Mouse (Mus musculus) telencephalon, adult 2 months (tissue): Measurements from ENCODE around the gene Wfikkn1.
"Not testable (repeated sequence)": the region's sequence is repeated elsewhere in the genome, so short reads cannot be mapped to it uniquely, and the experiment has no call there.

ENCODE experiments used
- DNase-seq: peaks from one replicate; pipeline ENCODE4 v3.0.0-alpha.2; 2011; ENCODE audit warnings: low read depth, low spot score

Gene Wfikkn1

DNA sequence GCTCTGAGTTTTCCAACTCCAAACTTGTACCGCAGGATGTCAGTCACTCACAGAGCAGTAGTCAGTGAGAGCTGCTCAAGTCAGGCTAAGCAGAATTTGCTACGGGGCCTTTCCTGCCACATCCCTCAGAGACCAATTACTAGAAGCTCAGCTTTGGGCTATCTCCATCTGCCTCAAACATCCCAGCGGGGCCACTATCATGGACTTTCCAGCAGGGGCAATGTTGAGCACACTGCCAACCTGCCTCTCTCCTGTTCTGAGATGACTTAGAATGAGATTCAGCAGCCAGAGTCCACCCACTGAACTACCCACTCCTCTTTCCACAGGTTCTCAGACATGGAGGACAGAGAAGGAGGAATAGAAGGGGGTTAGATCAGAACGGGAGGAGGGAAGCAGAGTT lies 5.0 kb upstream of the Wfikkn1 start:
- no peak for DNase-seq

DNA sequence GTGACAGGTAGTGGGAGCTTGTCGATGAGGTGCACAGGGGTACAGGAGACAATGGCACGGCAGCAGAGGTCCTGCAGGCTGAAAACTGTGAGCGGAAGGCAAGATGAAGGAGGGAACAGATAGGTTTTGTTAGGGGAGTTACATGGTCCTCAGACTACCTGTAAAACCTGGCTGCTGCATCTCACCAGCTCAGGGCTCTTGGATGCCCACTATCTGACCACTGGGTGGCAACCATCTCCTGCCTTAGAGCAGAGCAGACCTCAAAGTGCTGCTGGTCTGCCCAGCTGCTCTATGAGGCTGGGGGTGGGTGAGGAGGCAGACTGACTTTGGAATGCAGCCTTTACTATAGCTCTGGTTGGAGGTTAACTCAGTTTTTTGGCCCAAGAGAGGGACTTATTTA lies 3.2 kb upstream of the Wfikkn1 start:
- DNase-seq: no peak

DNA sequence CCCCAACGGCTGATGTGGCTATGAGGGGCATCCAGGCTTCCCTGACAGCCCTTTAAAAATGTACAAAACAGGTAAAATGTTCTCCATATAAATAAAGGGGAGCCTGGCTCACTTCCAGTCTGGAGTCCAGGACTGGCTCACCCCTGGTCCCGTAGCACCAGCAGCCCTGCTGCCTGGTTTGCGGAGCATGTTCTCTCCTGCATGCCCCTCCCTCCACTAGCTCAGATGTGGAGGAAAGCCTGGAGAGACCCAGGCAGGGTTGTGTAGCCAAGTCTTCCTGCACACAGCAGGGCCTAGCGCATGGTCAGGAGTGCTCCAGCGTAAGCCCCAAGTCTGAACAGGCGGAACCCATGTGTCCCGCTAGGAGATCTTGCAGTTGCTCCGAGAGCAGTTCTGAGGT lies 2.6 kb upstream of the Wfikkn1 start:
- DNase-seq: no peak

DNA sequence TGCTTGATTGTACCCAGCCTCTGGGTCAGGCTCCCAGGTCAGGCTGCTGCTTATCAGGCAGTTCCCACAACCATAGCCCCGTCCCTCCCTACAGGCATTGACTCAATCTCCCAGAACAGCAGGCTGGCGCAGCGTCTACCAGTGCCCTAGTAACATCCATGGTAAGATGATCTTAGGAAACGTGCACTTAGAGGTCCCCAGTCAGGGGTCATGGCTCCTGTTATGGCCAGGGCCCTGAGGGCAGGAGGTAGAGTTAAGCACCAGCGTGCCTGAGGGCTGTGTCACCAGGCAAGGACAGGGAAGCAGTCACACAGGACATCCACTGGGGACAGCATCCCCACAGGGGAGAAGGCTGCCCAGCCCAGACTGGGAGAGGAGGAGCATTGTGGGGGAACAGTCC lies 1.6 kb upstream of the Wfikkn1 start:
- DNase-seq: no peak

DNA sequence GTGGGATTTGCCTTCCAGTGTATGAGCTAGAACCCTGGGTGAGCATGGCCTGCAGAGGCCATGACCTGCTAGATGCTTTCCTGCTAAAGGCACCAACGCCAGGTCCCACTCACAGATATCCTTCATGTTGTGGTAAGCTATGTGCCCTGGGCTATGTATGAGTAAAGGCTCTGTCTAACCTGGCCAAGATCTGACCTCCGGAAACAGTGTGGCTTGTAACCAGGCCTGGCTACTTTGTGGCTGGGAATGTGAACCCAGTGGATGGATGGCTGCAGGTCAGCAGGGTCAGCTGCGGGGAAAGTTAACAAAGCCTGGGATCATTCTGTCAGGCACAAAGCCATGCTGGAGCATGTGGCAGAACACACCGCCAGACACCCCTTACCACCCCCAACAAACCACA lies 1.0 kb upstream of the Wfikkn1 start:
- no peak for DNase-seq

DNA sequence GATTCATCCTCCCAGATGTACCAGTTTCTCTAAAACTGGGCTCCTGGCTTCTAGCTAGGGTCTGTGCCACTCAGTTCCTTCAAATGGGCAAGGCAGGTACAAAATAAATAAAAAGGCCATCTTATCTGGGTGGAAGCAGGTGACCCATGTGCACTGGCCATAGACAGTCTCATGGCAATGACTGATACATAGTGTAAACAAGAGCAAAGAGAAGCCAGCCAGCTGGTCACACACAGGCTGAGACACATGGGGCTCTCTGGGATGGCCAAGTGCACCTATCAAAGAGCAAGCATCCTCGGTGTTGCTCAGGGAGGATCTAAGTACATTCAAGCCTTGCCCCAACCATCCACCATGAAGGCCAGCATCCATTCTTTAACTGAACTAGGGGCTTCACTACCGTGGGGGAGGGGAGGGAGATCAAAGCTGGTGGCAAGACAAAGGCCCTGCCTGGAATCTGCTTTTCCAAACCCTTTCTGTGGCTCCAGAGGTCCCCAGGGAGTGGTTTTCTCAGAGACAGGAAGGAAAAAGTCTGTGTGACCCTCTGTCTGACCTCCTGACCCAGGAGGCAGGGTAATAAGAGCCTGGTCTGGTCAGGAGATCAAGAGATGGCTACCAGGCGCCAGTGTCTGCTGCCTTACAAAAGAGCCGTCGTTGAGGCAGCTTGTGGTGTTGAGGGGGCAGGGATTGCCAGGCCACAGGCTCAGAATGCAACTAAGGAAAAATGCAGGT lies 419 bp upstream of the Wfikkn1 start:
- DNase-seq: no peak

DNA sequence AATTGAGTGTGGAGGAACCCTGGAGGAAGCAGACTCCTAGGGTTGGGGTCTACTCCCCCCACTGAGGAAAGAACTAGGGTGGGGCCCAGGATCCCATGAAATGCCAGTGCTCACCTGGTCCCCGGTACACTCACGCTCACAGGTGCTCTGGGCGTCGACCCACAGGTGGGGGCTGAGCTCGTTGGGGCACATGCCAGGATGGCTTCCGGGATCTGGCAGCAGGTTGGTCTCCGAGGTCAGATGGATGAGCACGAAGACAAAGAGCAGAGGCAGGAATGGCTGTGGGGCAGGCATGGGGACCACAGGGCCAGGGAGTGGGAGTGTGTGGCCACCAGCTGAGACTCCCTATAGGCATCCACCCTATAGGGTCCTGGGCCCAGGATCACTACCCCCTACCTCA lies 908 bp downstream of the Wfikkn1 start:
- DNase-seq: no peak

DNA sequence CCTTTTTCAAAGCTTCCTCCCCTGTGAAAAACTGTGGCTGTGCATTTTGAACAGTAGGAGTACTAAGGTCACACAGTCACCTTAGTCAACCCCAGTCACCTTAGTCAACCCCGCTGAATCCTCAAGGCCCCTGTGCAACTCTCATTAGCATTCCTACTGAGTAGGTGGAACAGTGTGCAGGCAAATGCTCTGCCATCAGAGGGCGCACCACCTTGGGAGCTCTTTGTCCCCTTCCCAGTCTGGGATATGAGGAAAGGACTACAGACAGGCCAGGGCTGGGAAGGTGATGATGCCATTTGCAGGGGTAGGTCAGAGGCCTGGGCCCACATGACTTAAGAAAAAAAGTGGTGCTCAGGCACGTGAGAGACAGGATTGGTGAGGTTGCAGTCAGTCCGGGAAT lies 1.4 kb downstream of the Wfikkn1 start:
- no peak for DNase-seq

DNA sequence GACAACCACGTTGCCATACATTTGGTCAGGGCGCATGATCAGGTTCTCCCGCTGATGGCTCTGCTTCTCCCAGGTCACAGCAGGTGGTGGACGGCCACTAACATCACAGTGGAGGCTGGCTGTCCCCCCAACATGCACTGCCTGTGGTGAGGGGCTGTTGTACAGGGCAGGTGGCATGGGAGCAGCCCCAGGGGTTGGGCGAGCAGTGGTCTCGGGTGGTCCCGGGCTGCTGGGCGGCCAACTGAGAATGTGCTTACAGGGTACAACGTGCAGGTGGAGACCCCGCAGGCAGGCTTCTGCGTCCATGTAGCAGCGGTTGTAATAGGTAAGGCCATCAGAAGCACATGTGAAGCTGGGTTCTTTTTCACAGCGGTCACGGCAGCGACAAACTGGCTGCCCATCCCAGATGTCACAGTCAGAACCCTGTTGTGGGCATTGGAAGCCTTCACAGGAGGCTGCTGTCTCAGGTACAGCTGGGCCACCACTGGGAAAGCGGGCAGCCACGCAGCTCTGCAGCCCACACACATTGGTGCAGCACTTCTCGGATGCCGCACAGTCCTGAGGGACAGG lies 2.0 kb downstream of the Wfikkn1 start:
- no peak for DNase-seq

DNA sequence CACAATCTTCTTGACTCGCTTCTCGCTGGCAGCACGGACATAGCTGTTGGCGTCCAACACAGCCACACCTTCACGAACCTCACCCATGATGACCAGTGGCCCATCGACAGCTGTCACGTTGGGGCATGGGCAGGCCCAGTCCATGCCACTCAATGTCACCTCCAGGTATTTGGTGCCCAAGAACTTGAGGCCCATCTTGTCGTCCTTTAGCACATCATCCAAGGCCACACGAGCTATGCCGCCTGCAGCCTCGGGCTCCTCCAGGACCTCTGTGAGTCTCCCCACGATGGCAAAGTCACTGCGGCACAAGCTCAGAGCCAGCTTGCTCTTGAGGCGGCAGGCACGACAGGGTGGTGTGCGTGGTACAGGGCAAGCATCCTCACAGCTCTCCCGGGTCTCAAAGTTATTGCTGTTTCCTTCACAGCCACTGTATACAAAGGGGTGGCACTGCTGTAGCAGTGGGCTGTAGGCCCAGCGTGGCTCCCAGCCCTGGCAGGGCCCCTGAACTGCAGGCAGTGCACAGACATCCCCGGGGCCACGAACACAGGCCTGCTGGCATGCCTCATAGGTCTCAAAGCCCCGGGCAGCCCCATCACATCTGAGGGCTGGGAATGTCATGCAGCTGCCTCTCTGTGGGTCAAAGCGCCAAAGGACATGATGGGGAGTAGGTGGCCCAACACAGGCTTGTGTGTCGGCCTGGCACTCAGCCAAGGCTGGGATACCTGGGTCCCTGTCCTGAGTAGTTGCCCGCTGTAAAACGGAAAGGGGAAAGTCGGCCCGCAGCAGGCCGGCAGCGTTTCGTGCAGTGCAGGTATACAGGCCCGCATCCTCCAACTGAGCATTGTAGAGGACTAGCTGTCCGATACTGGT lies 2.7 kb downstream of the Wfikkn1 start:
- no peak for DNase-seq

DNA sequence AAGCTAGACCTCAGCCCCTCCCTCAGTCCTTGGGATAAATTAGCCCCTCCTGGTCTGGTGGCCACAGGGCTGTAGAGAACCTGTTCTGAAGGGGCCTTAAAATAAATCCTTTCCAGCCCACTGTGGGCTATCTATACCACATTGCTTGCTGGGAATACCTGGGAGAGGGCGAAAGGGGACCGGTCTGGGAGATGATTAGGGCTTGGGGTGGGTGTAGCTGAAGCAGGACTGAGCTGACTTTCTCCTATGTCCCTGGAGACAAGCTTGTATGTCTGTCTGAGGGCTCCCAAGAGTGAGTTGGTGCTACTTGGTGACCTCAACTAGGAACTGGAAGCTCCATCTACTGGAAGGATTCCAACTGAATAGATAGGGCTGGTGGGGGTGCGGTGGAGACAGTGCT lies 3.6 kb downstream of the Wfikkn1 start:
- no peak for DNase-seq

DNA sequence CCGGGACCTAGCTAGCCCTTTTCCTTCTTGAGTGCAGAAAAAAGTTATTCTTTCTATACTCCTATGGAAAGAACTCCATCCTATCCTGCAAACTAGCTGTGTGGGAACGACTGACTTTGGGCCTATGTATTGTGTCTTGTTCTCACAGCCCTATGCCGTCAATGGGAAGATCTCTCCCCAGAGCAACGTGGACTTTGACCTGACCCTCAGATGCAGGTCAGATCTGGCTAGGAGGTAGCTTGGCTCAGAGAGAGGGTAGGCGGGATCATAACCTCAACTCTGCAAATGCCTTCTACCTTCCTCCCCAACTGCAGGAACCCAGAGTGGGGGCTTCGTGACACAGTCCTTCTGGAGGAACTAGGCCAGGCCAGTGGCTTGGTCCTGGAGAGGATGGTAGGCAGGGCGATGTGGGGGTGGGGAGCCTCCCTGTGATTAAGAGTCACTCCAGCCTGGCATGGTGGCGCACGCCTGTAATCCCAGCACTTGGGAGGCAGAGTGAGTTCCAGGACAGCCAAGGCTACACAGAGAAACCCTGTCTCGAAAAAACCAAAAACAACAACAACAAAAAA lies 4.2 kb downstream of the Wfikkn1 start:
- no peak for DNase-seq

DNA sequence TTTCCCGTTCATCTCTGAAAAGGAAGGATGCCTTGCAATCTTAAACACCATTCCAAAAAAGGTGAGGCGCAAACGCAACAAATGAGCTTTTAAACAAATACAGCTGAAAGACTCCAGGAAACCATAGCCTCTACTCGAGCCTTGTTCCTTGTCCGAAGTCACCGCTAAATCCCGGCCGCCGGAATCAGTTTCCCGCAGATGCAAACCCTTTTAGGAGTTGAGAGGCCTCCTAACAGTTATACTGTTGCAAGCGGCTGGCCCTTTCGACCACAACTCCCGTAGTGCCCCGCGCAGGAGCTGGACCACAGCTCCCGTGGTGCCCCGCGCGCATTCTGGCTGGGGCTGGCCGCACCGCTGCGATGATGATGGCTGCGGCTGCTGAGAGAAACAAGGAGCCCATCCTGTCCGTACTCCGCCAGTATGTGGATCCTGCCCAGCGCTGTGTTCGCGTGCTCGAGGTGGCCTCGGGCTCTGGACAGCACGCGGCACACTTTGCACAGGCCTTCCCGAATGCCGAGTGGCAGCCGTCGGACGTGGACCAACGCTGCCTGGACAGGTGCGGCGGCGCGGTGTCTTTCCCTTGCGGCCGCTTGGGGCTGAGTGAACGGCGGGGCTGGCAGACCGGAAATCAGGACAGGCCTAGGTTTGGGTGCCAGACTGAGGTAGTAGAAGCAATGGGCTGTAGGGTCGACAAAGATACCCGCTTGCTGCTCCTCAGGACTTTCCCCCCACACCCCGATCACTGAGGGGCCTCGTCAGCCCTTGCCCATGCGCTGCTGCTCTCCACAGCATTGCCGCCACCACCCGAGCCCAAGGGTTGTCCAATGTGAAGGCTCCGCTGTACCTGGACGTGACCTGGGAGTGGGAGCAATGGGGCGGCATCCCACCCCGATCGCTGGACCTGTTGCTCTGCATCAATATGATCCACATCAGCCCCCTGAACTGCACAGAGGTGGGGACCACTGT lies 5.2 kb downstream of the Wfikkn1 start:
- DNase-seq: peak; percentile 82

DNA sequence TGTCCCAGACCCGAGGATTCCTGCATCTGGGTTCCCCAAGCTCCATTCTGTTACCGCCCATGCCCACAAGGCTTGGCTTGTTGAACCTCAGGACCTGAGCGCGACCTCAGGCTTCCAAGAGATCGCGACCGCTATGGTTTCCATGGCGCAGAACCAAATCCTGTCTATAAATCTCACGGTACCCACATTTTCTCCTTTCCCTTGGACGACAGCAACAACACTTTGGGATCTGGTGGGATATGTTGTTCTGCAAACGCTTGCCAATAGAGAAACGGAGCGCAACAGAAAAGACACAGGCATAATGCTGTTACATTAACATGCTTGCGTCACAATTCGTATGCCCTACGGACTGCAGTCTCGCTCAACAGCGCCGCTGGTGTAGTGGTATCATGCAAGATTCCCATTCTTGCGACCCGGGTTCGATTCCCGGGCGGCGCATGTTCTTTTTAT lies 5.9 kb downstream of the Wfikkn1 start, which contains the start of gene Mettl26:
Gene Mettl26, plus strand, starts transcription at position 354 of the 450 bp plus-strand sequence.
- DNase-seq: peak; percentile 84

DNA sequence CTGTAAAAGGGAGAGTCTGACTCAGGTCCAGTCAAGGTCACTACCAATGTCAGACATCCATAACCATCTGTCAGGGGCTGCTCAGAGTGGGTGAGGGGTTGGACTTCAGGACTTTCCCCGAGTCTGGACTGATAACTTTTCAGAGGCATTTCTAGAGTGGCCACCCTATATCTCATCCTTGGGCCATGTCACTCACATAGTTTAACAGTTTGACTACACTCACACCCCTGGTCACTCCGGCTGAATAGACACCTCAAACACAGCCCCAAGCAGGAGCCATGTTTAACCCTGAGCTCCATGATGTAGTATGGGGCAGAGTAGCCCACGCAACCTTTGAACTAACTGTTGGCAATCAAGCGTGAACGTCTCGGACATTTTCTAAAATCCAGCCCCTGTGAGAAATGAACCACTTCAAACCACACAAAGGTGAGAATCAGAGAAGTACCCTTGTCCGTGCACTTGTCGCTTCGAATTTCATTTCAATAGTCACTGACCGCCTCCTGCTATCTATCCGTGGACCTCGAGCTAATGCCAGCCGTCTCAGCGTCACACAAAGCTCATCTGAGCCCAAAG lies 6.4 kb downstream of the Wfikkn1 start:
- DNase-seq: no peak

DNA sequence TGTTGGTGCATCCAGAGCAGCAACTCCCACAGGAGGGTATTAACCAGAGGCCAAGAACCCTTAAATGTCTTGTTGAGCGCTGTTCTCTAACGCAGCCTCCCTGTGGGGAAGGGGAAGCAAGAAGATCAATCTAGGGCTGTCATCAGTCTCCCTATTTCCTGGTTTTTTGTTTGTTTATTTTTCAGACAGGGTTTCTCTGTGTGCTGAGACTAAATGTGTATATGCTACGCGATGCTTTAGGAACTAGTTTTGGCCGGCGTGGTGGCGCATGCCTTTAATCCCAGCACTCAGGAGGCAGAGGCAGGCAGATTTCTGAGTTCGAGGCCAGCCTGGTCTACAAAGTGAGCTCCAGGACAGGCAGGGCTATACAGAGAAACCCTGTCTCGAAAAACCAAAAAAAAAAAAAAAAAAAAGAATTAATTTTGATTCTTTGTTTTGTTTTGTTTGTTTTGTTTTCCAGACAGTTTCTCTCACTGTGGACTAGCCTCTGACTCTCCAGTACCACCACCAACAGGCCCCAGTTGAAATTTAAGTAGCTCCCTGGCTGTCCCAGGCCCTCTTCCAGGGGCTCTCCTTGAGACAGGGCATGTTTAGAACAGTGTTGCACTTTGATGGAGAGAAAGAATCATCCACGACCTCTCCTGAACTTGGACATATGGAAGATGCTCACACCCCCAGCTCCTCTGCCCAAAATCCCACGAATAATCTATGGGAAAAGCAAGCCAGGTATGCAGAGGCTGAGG lies 7.1 kb downstream of the Wfikkn1 start:
- no peak for DNase-seq

DNA sequence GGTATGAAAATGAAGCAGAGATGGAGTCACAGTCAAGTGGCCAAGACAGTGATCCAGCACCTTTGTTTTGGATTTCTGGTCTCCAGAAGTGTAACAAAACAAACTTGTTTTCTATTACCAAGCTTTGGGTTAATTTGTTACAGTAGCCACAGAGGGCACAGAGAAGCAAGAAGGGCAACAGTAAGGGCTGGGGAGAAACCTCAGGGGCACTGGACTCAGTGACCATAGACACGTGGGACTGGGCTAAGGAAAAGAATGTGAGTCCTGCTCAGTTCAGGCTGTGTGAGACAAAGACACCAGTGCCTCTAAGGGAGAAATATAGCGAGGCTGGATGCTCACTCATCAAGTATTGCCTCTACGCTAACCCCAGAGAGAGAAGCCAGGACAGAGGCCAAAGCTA lies 8.0 kb downstream of the Wfikkn1 start:
- no peak for DNase-seq

DNA sequence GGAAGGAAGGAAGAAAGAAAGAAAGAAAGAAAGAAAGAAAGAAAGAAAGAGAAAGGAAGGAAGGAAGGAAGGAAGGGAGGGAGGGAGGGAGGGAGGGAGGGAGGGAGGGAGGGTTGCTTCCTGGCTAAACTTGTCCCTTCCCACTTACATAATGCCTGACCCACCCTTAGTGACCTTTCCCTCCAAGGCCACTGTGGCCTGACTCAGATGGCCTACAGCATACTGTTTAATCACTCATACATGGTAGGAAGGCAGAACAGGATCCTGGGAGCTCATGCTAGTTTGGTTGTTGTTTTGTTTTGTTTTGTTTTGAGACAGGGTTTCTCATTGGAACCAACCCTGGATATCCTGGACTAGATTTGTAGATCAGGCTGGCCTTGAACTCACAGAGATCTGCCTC lies 9.1 kb downstream of the Wfikkn1 start:
- DNase-seq: not testable (repeated sequence)

DNA sequence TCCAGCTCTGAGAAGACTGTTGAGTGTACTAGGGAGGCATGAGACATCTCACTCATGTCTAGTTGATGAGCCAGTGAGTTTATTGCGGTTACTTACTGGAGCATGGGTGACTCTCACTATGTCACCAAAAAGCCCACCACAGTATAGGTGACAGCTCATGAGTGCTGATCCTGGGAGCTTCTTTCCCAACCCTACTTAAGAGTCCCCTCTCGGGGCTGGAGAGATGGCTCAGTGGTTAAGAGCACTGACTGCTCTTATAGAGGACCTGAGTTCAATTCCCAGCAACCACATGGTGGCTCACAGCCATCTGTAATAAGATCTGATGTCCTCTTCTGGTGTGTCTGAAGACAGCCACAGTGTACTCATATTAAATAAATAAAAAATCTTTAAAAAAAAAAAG lies 10.7 kb downstream of the Wfikkn1 start:
- DNase-seq: no peak

DNA sequence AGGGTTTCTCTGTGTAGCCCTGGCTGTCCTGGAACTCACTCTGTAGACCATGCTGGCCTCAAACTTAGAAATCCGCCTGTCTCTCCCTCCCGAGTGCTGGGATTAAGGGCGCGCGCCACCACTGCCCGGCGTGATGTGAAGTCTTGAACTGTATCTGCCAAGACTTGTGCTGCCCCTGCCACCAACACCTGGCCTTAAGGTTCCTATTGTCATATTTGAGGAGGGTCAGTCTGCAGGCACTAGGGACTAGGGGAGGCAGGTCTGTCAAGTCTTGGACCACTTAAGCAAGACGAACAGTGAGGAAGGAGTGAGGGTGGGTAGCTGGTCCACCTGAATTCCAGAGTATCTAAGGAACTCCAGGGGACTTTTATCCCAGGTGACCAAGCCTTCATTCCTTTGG lies 11.2 kb downstream of the Wfikkn1 start:
- DNase-seq: no peak
